Mouse (Mus musculus) embryonic facial prominence, embryonic 10.5 days (tissue): ENCODE data around the gene Plcg2. TPM values are rescaled to one million over a fixed set of nuclear protein-coding genes. Genes with fewer than 3 reads are reported as not detected.

Experiments
- DNase-seq: peaks from one replicate; pipeline ENCODE4 v3.0.0-alpha.2; 2017; ENCODE audit warnings: low spot score
- H3K27ac ChIP-seq: fragments of 300-500 bp; sonication (generic); replicated peaks from 2 replicates; pipeline ENCODE4 v1.5.1; 2016; ENCODE audit warnings: mild to moderate bottlenecking
- H3K27me3 ChIP-seq: fragments of 300-500 bp; sonication (generic); replicated peaks from 2 replicates; pipeline ENCODE4 v1.6.1; 2016; ENCODE audit warnings: low read depth, mild to moderate bottlenecking; ENCODE audit not compliant: poor library complexity, severe bottlenecking
- H3K36me3 ChIP-seq: fragments of 300-500 bp; sonication (generic); replicated peaks from 2 replicates; pipeline ENCODE4 v1.6.1; 2016; ENCODE audit warnings: mild to moderate bottlenecking, moderate library complexity
- H3K4me1 ChIP-seq: fragments of 300-500 bp; sonication (generic); 2 replicates; pipeline ENCODE4 v1.6.1; 2016
- H3K4me3 ChIP-seq: fragments of 300-500 bp; sonication (generic); 2 replicates; pipeline ENCODE4 v1.5.1; 2016; ENCODE audit warnings: mild to moderate bottlenecking, moderate library complexity
- H3K9me3 ChIP-seq: fragments of 300-500 bp; sonication (generic); 2 replicates; pipeline ENCODE4 v1.6.1; 2016; ENCODE audit warnings: mild to moderate bottlenecking
- WGBS: fragments of 180-500 bp; shearing (Covaris S2); methylation state at CpG from one replicate; pipeline ENCODE4 v1.1.7; 2016; 5-methylcytosine and 5-hydroxymethylcytosine counted together
- polyA plus RNA-seq: library from polyadenylated mRNA; unstranded; fragments of >200 nt; fragmentation: Nextera tagmentation; extraction: Ambion mirVana; gene quantifications from 2 replicates; pipeline ENCODE4 v1.2.1, GENCODE M21; 2016

Gene Plcg2
- polyA plus RNA-seq, 1 experiment from 2014 or later: 5.8 TPM

GRCm38 (mm10) chr8:117660358-117661031 is 162.4 kb downstream of the Plcg2 start:
- Histone ChIP-seq H3K27ac (peak overlapping the region; percentile 66), H3K4me3 (no peak overlapping the region), H3K36me3 (no peaks in the 10 kb centered on the region), H3K27me3 (no peaks in the 10 kb centered on the region), H3K4me1 (peaks cover 13% of the 10 kb centered on the region), H3K9me3 (no peaks in the 10 kb centered on the region)
- 34% methylated on average over 11 of the region's 11 CpGs for WGBS
- peak; percentile 76 for DNase-seq

GRCm38 (mm10) chr8:117667349-117668124 is 169.4 kb downstream of the Plcg2 start:
- Histone ChIP-seq H3K27ac (no peak overlapping the region), H3K4me3 (no peak overlapping the region), H3K9me3 (no peaks in the 10 kb centered on the region), H3K36me3 (no peaks in the 10 kb centered on the region), H3K27me3 (peaks cover 9% of the 10 kb centered on the region; the same call in 1 of the 2 replicates), H3K4me1 (peaks cover 18% of the 10 kb centered on the region)
- 84% methylated on average over 13 of the region's 13 CpGs for WGBS
- DNase-seq: no peak

- Histone ChIP-seq H3K4me1 (peaks cover 24% of the 10 kb centered on the region), H3K27me3 (peaks cover 10% of the 10 kb centered on the region; the same call in 1 of the 2 replicates), H3K9me3 (no peaks in the 10 kb centered on the region), H3K4me3 (peak overlapping the region; percentile 23; the same call in 1 of the 2 replicates), H3K36me3 (no peaks in the 10 kb centered on the region), H3K27ac (no peak overlapping the region)
- peak; percentile 52 for DNase-seq
- WGBS: 19% methylated on average over 11 of the region's 11 CpGs
These were observed 172.4 kb downstream of the Plcg2 start for GRCm38 (mm10) chr8:117670461-117670860.

- no peak for DNase-seq
- Histone ChIP-seq H3K4me3 (no peak overlapping the region), H3K27me3 (peaks cover 10% of the 10 kb centered on the region; the same call in 1 of the 2 replicates), H3K36me3 (no peaks in the 10 kb centered on the region), H3K9me3 (no peaks in the 10 kb centered on the region), H3K27ac (no peak overlapping the region), H3K4me1 (peaks cover 24% of the 10 kb centered on the region)
- 87% methylated on average over 3 of the region's 3 CpGs for WGBS
These were observed 174.5 kb downstream of the Plcg2 start for GRCm38 (mm10) chr8:117672558-117672957.

GRCm38 (mm10) chr8:117673430-117673830 is 175.3 kb downstream of the Plcg2 start, which contains the start of gene Sdr42e1:
TSS of gene Sdr42e1 (minus strand) at chr8:117673689.
- Histone ChIP-seq H3K4me3 (peak within 1 kb of the TSS; percentile 61), H3K9me3 (no peaks in the 10 kb centered on the region), H3K27me3 (peaks cover 10% of the 10 kb centered on the region; the same call in 1 of the 2 replicates), H3K4me1 (peaks cover 24% of the 10 kb centered on the region), H3K27ac (peak within 1 kb of the TSS; percentile 19; the same call in 1 of the 2 replicates), H3K36me3 (no peaks in the 10 kb centered on the region)
- 14% methylated on average over 17 of the region's 17 CpGs for WGBS
- peak; percentile 54 for DNase-seq

GRCm38 (mm10) chr8:117675171-117675570 is 177.1 kb downstream of the Plcg2 start:
- Histone ChIP-seq H3K36me3 (no peaks in the 10 kb centered on the region), H3K27ac (no peak overlapping the region), H3K9me3 (no peaks in the 10 kb centered on the region), H3K4me1 (peaks cover 15% of the 10 kb centered on the region), H3K4me3 (no peak overlapping the region), H3K27me3 (peaks cover 10% of the 10 kb centered on the region; the same call in 1 of the 2 replicates)
- 72% methylated on average over 5 of the region's 5 CpGs for WGBS
- no peak for DNase-seq

- Histone ChIP-seq H3K4me3 (no peak overlapping the region), H3K27ac (no peak overlapping the region), H3K36me3 (no peaks in the 10 kb centered on the region), H3K9me3 (no peaks in the 10 kb centered on the region), H3K4me1 (peaks cover 7% of the 10 kb centered on the region), H3K27me3 (peaks cover 10% of the 10 kb centered on the region; the same call in 1 of the 2 replicates)
- no peak for DNase-seq
- 79% methylated on average over 9 of the region's 9 CpGs for WGBS
These were observed 178.4 kb downstream of the Plcg2 start for GRCm38 (mm10) chr8:117676460-117676859.

- 84% methylated on average over 8 of the region's 8 CpGs for WGBS
- Histone ChIP-seq H3K27me3 (peaks cover 6% of the 10 kb centered on the region; the same call in 1 of the 2 replicates), H3K27ac (no peak overlapping the region), H3K9me3 (no peaks in the 10 kb centered on the region), H3K36me3 (no peaks in the 10 kb centered on the region), H3K4me3 (no peak overlapping the region), H3K4me1 (peaks cover 7% of the 10 kb centered on the region)
- DNase-seq: no peak
These were observed 178.9 kb downstream of the Plcg2 start for GRCm38 (mm10) chr8:117677011-117677410.

- Histone ChIP-seq H3K27ac (no peak overlapping the region), H3K4me1 (no peaks in the 10 kb centered on the region; the same call in 1 of the 2 replicates), H3K27me3 (no peaks in the 10 kb centered on the region), H3K9me3 (no peaks in the 10 kb centered on the region), H3K36me3 (no peaks in the 10 kb centered on the region), H3K4me3 (no peak overlapping the region)
- WGBS: 86% methylated on average over 4 of the region's 4 CpGs
- DNase-seq: no peak
These were observed 180.6 kb downstream of the Plcg2 start for GRCm38 (mm10) chr8:117678650-117679049.

- Histone ChIP-seq H3K27ac (no peak overlapping the region), H3K36me3 (no peaks in the 10 kb centered on the region), H3K4me1 (peaks cover 21% of the 10 kb centered on the region), H3K4me3 (no peak overlapping the region), H3K9me3 (no peaks in the 10 kb centered on the region), H3K27me3 (no peaks in the 10 kb centered on the region)
- DNase-seq: no peak
- WGBS: 88% methylated on average over 10 of the region's 10 CpGs
These were observed 185.9 kb downstream of the Plcg2 start for GRCm38 (mm10) chr8:117683925-117684472.

- no peak overlapping the region; the same call in 1 of the 2 replicates for H3K27ac ChIP-seq
- no peak for DNase-seq
- H3K4me3 ChIP-seq: no peak overlapping the region
- no peaks in the 10 kb centered on the region for H3K27me3 ChIP-seq
- 73% methylated on average over 11 of the region's 11 CpGs for WGBS
- H3K36me3 ChIP-seq: no peaks in the 10 kb centered on the region
- H3K9me3 ChIP-seq: no peaks in the 10 kb centered on the region
- peaks cover 21% of the 10 kb centered on the region for H3K4me1 ChIP-seq
These were observed 186.4 kb downstream of the Plcg2 start for GRCm38 (mm10) chr8:117684504-117684903.
